Mouse (Mus musculus) kidney, postnatal 0 days (tissue): Measurements from ENCODE around the gene Mapk3. TPM values are rescaled to one million over a fixed set of nuclear protein-coding genes. Genes with fewer than 3 reads are reported as not detected.

Experiments
- ATAC-seq: fragments of 200-750 bp; cut with Nextera tagmentation; replicated peaks from 2 replicates; pipeline ENCODE4 v1.8.0; 2017; ENCODE audit warnings: low read depth, moderate number of reproducible peaks, moderate TSS enrichment, moderate library complexity; ENCODE audit not compliant: low FRiP score
- DNase-seq: peaks from one replicate; pipeline ENCODE4 v3.0.0-alpha.2; 2016; ENCODE audit warnings: low spot score
- H3K27ac ChIP-seq: fragments of 300-500 bp; sonication (generic); 2 replicates; pipeline ENCODE4 v1.5.1; 2014; ENCODE audit warnings: mild to moderate bottlenecking
- H3K27me3 ChIP-seq: fragments of 300-500 bp; sonication (generic); 2 replicates; pipeline ENCODE4 v1.6.1; 2014; ENCODE audit warnings: low read length, mixed read lengths; ENCODE audit not compliant: insufficient read depth
- H3K36me3 ChIP-seq: fragments of 300-500 bp; sonication (generic); 2 replicates; pipeline ENCODE4 v1.6.1; 2014; ENCODE audit warnings: low read length, mixed read lengths; ENCODE audit not compliant: insufficient read depth
- H3K4me1 ChIP-seq: fragments of 300-500 bp; sonication (generic); replicated peaks from 2 replicates; pipeline ENCODE4 v1.6.1; 2014; ENCODE audit warnings: antibody characterized with exemption, low read length, mixed read lengths; ENCODE audit not compliant: insufficient read depth
- H3K4me2 ChIP-seq: fragments of 300-500 bp; sonication (generic); 2 replicates; pipeline ENCODE4 v1.6.1; 2014; ENCODE audit warnings: mild to moderate bottlenecking, low read length, moderate library complexity, mixed read lengths
- H3K4me3 ChIP-seq: fragments of 300-500 bp; sonication (generic); replicated peaks from 2 replicates; pipeline ENCODE4 v1.5.1; 2014; ENCODE audit warnings: low read depth, low read length
- H3K9ac ChIP-seq: fragments of 300-500 bp; sonication (generic); 2 replicates; pipeline ENCODE4 v1.6.1; 2014; ENCODE audit warnings: low read depth, low read length
- H3K9me3 ChIP-seq: fragments of 300-500 bp; sonication (generic); replicated peaks from 2 replicates; pipeline ENCODE4 v1.6.1; 2016; ENCODE audit warnings: low read length, inconsistent platforms, mixed read lengths
- CTCF ChIP-seq: IDR thresholded peaks from 2 replicates; pipeline ENCODE4 v1.5.1; 2016; ENCODE audit warnings: antibody characterized with exemption, low read depth, mild to moderate bottlenecking, moderate library complexity
- WGBS: fragments of 180-500 bp; shearing (Covaris S2); extraction: QIAGEN DNeasy Blood & Tissue Kit; methylation state at CpG from one replicate; pipeline ENCODE4 v1.1.7; 2014; 5-methylcytosine and 5-hydroxymethylcytosine counted together
- polyA plus RNA-seq: library from polyadenylated mRNA; unstranded; fragments of >200 nt; fragmentation: Nextera tagmentation; extraction: Ambion mirVana; gene quantifications from 2 replicates; pipeline ENCODE4 v1.2.1, GENCODE M21; 2015

Gene Mapk3
- polyA plus RNA-seq, 1 experiment from 2014 or later = 63.0 TPM

DNA sequence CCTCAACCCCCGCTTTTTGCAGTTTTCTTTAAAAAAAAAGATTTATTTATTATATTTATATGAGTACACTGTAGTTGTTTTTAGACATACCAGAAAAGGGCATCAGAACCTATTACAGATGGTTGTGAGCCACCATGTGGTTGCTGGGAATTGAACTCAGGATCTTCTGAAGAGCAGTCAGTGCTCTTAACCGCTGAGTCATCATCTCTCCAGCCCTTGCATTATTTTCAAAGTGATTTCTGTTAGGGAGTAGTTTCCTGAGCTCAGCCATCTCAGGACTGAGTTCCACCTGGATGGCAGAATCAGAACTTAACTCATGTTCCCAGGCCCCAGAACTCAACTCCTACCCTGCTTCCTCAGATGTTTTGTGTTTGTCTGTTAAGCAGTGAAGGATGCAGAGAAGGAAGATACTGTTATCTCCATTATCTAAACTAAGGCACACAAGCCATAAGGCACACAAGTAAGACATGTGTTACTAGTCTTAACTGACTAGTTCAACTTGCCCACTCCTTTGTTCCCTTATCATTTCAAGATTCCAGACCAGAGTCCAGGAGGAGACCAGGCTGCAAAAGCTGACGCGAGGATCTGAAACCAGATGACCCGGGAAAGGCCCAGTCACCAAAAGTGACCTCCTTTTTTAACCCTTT, 50.4 kb downstream of the Mapk3 start:
- WGBS = 48% methylated on average over 5 of the region's 5 CpGs

More for the DNA sequence above, 50.4 kb downstream of the Mapk3 start:
- no peak overlapping the region for H3K4me3 ChIP-seq
- H3K9me3 ChIP-seq = no peaks in the 10 kb centered on the region
- no peak for DNase-seq
- no peaks in the 10 kb centered on the region for H3K27me3 ChIP-seq
- H3K9ac ChIP-seq = no peak overlapping the region
- no peak for TF ChIP-seq CTCF
- ATAC-seq = no peak
- H3K4me1 ChIP-seq = peaks cover 8% of the 10 kb centered on the region
- no peak overlapping the region for H3K27ac ChIP-seq
- no peaks in the 10 kb centered on the region for H3K36me3 ChIP-seq
- H3K4me2 ChIP-seq = peak overlapping the region; percentile 70; the same call in 1 of the 2 replicates

Other genes with a start within 250 kb of the Mapk3 start
- 213 and 217 TPM in 2 replicates for gene Eif3c, start 193.2 kb upstream of the Mapk3 start, polyA plus RNA-seq
- 1.2 and 1.3 TPM in 2 replicates for gene Apobr, start 174.7 kb upstream of the Mapk3 start, polyA plus RNA-seq
- gene Cln3, start 173.8 kb upstream of the Mapk3 start, polyA plus RNA-seq = 34.4 and 36.9 TPM in 2 replicates
- not detected in 2 replicates for gene Il27, start 164.7 kb upstream of the Mapk3 start, polyA plus RNA-seq
- gene Nupr1, start 128.7 kb upstream of the Mapk3 start, polyA plus RNA-seq = 24.5 and 24.8 TPM in 2 replicates
- 37.8 and 38.6 TPM in 2 replicates for gene Sgf29, start 110.3 kb upstream of the Mapk3 start, polyA plus RNA-seq
- gene Sult1a1, start 83.2 kb upstream of the Mapk3 start, polyA plus RNA-seq = 13.4 and 17.3 TPM in 2 replicates
- gene Bola2, start 64.2 kb upstream of the Mapk3 start, polyA plus RNA-seq = 140 and 145 TPM in 2 replicates
- 7.1 and 9.0 TPM in 2 replicates for gene Slx1b, start 63.8 kb upstream of the Mapk3 start, polyA plus RNA-seq
- 13.1 and 14.6 TPM in 2 replicates for gene Coro1a, start 51.8 kb upstream of the Mapk3 start, polyA plus RNA-seq
- 3.7 and 6.4 TPM in 2 replicates for gene Gdpd3, start 6.7 kb downstream of the Mapk3 start, polyA plus RNA-seq
- gene Ypel3, start 17.4 kb downstream of the Mapk3 start, polyA plus RNA-seq = 158 and 188 TPM in 2 replicates
- 0.21 and 0.26 TPM in 2 replicates for gene Tbx6, start 21.9 kb downstream of the Mapk3 start, polyA plus RNA-seq
- gene Ppp4c, start 32.9 kb downstream of the Mapk3 start, polyA plus RNA-seq = 189 and 192 TPM in 2 replicates
- 0.11 and 0.14 TPM in 2 replicates for gene Fam57b, start 38.1 kb downstream of the Mapk3 start, polyA plus RNA-seq
- 0.37 TPM in 1 of 2 replicates, not detected in the other for gene 4930451I11Rik, start 72.0 kb downstream of the Mapk3 start, polyA plus RNA-seq
- 7.6 and 7.7 TPM in 2 replicates for gene Doc2a, start 87.8 kb downstream of the Mapk3 start, polyA plus RNA-seq
- gene Hirip3, start 102.4 kb downstream of the Mapk3 start, polyA plus RNA-seq = 16.3 and 20.5 TPM in 2 replicates
- gene Ino80e, start 102.8 kb downstream of the Mapk3 start, polyA plus RNA-seq = 67.1 and 68.7 TPM in 2 replicates
- gene Taok2, start 125.1 kb downstream of the Mapk3 start, polyA plus RNA-seq = 26.2 and 30.0 TPM in 2 replicates
- 48.6 and 51.9 TPM in 2 replicates for gene Tmem219, start 163.3 kb downstream of the Mapk3 start, polyA plus RNA-seq
- 15.7 and 17.3 TPM in 2 replicates for gene Kctd13, start 169.3 kb downstream of the Mapk3 start, polyA plus RNA-seq
- 0.13 TPM in 1 of 2 replicates, not detected in the other for gene Asphd1, start 190.0 kb downstream of the Mapk3 start, polyA plus RNA-seq
- gene Sez6l2, start 191.0 kb downstream of the Mapk3 start, polyA plus RNA-seq = 1.2 and 1.7 TPM in 2 replicates
- 118 and 120 TPM in 2 replicates for gene Cdipt, start 216.3 kb downstream of the Mapk3 start, polyA plus RNA-seq
- gene Cdiptos, start 216.5 kb downstream of the Mapk3 start, polyA plus RNA-seq = 1.6 and 2.8 TPM in 2 replicates